Mouse (Mus musculus) 3134 (cell line): Measurements from ENCODE around the gene Dennd2c.
A peak's percentile ranks its signal among the peaks of the same experiment; 100 is the strongest.
"Not testable (repeated sequence)": the region's sequence is repeated elsewhere in the genome, so short reads cannot be mapped to it uniquely, and the experiment has no call there.

Experiments
- DNase-seq: peaks from one replicate; pipeline ENCODE4 v3.0.0-alpha.2; 2011; ENCODE audit warnings: low spot score; ENCODE audit not compliant: insufficient read length; ENCODE audit errors: extremely low read depth

Dennd2c gene

DNA sequence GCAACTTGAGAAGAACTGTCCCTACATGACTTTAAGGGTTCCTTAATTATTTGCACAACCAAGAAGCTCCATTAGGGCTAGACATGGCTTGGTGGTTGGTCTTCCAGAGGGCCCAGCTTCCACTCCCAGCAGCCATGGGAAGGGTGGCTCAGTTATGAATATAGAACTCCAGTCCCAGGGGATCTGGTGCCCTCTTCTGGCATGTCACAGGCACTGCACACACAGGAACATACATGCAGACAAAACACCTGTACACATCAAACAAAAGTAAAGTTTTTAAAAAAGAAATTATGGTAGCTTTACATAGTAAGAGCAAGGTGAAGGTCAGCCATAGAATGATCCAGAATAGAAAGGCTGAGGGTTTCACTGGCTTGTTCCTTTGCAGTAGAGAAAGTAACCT, 51.4 kb downstream of the Dennd2c start:
- no peak for DNase-seq

DNA sequence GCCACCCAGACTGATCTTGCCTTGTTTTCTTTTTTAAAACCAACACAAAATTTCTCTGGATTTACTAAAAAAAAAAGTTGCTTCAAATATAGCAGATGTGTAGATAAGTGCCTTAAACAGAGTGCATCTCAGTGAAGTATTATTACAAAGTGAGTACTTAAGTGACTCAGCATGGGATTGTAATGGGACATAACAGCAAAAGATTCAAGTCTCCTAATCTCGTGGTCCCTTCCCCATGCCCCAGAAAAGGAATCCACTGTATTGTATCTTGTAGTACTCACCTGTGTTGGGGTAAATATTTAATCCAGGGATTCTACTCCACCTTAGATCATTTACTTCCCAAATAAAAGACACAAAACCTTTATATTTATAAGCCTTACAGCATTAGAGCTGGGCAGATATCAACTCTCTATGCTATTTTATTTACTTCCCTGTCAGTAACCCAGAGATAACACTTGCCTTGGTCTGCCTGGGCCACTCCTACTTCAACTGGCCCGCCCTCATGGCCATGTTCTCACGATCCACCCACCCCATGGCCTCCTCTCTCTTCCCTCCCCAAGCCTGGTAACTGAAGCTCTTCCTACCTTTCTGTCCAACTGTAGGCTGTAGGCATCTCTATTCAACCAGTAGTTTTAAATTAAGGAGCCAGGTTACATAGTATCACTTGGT, 57.0 kb downstream of the Dennd2c start:
- no peak for DNase-seq

DNA sequence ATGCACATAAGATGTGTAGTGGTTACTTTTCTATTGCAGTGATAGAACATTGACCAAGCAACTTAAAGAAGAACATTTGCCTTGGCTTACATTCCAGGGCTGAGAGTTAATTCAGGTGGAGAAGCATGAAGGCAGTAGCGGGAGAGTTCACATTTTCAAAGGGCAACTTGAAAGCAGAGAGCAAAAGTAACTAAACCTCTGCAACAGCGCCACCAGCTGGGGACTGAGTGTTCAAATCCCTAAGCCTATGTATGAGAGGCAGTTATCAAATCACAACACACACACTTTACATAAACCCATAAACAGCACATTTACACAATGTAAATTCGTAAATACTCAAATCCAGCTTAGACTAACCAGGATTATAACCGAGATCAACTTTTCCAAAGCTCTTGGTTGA, 67.4 kb downstream of the Dennd2c start:
- DNase-seq = no peak

DNA sequence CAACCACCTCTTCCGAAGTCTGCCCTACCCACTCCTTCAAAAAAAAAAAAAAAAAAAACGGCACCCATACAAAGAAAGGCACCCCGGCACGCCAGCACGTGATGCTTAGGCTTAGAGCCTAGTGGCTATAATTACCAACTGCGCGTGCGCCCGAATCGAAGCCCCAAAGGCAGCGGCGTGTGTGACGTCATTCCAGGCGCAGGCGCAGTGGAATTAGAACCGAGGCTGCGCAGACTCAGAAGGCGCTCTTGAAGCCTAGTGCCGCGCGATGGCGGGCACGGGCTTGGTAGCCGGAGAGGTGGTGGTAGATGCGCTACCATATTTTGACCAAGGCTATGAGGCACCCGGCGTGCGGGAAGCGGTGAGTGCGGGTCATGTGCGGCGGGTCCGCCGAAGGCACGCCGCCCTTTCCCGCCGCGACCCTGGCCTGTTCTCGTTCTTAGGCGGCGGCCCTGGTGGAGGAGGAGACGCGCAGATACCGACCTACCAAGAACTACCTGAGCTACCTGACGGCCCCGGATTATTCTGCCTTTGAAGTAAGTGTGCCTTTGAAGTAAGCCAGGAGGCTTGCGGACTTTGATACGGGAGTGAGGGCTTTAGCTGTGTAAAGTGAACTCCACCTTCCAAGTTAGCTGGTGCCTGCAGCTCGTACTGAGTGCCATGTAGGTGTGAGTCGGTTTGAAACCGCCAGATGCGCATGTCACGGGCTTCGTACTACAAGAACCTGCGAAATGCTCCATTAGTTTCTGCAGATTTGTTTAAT, 69.3 kb downstream of the Dennd2c start, which contains the start of gene Bcas2:
Bcas2 (plus strand) TSS at position 151 of the 763 bp plus-strand sequence.
- peak; percentile 91 for DNase-seq

DNA sequence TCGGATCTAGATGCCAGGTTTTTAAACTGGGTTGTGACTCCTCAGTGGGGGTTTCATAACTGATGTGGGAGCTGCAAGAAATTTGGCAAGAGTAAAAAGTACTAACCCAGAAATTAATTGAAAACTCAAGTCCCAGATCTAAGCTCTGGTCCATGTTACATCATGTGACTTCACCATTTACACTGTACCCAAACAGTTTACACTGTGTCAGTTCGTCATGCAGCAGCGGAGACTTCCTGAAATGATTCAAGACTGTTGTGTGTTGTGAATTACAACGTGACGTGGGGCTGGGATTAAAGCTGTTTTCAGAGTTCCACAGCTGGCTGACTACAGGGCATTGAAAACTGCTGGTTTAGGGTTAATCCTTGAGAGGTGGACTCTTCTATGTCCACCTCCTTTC, 70.2 kb downstream of the Dennd2c start:
- DNase-seq = no peak

DNA sequence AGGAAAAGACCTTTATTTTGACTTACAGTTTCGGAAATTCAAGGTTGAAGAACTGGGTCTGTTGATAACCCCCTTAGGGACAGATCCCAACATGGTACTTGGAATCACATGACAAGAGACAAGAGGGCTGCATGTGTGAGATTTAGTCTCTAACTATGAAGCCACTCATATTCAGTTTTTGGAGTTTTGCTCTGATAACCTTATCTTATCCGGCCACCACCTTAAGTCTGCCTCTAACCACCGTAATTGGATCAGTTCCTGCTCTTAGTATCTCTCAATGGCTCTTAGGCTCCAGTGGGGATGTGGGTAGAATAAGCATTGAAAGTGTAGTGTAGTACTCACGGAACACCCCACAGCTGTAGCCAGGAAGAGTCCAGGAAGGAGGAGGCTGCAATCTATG, 74.3 kb downstream of the Dennd2c start:
- DNase-seq = no peak

DNA sequence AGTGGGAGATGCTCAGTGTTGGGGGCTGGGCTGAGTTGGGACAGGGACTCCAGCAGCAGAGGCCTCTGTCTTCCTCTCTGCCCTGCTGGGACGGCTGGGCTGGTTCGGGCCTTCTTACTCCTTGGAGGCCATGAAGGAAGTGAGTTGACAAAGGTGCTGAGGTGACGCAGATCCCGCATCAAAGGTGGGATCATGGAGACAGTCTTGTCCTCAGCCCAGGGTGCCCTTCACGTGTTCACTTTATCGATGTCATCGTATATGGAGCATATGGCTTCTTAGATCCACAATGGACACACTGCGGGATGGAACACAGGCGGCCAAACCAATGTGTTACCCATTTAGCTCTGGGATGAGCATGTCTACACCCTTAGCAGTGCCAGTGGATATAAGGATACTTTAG, 77.1 kb downstream of the Dennd2c start:
- no peak for DNase-seq

DNA sequence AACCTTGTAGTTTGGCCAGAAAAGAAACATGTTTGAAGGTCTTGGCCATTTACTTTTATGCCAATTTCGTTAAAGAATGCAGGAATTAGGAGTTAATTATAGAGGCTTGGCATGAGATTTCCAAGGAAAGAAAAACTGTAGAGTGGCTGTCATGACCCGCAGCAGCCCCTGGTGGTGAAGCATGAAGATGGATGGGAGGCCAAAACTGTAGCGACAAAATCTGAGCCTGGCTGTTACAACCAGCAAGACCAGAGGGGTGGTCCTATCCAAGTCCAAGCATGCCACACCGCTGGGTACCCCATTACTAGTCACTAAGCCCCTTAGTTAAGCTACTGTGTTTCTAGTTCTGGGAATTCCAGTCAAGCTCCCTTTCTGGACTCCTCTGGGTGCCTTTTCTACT, 78.8 kb downstream of the Dennd2c start:
- DNase-seq = no peak

DNA sequence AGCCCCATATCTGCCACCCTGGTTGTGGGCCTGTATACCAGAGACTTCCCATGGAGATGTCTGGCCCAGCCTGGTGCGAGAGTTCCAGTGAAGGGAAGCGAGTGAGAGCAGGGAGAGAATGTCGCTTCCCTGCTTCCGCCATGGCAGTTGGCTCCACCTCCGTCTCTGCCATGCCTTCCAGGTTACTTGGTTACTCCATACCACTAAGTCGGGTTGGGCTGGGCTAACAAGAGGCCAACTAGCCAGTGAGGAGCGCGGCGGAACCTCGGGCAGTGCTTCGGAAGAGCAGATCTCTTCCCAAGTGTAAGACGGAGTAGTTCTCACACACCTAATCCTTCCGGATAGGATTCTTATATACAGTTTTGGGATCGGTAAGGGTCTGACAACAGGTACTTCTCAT, 80.4 kb downstream of the Dennd2c start:
- DNase-seq = no peak

DNA sequence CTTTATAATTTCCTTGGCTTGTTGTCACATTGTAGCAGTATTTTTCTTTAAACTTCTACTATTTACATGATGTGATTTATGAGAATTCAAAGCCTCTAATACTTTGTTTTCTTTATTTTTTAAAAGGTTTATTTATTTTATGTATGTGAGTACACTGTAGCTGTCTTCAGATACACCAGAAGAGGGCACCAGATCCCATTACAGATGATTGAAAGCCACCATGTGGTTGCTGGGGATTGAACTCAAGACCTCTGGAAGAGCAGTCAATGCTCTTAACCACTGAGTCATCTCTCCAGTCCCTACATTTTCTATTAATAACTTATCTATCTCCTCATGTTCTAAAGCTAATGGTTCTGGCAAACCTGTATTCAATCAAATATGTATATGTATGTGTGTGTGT, 82.1 kb downstream of the Dennd2c start:
- DNase-seq = not testable (repeated sequence)

DNA sequence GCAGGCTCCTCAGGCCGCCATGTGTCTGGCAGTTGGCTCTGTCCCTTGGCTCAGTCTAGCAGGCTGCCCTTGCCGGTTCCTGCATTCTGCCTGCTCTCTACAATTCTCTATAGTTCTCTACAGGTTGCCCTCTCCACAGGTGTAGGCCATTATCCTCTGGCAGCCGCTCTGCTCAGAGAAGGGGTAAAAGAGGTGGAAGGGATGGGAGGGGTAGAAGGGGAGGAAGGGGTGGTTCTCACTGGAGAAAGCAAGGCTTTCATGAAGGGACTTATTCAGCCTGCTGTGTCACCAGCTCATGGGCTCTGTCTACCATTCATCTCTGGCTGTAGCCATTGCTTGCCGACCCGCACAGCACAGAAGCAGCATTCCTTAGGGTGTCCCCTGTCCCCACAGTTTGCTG, 86.0 kb downstream of the Dennd2c start:
- DNase-seq = no peak

DNA sequence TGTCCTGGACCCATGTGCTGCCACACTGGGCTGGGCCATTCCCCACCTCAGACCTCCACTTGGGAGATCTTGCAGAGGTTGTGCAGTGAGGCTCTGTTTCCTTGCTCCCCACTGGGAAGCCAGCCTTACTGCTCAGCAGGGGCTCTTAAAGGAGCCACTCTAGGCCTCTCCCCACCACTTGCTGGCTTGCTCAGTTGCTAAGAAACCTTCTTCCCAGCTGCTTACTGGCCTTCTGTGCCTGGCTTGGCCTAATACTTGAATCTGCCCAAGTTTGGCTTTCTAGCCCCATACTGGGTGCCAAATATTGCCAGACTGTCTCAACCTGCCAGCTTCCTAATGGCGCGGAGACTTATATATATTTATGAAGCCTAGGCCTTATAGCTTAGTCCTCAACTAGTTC, 86.5 kb downstream of the Dennd2c start:
- DNase-seq = no peak

DNA sequence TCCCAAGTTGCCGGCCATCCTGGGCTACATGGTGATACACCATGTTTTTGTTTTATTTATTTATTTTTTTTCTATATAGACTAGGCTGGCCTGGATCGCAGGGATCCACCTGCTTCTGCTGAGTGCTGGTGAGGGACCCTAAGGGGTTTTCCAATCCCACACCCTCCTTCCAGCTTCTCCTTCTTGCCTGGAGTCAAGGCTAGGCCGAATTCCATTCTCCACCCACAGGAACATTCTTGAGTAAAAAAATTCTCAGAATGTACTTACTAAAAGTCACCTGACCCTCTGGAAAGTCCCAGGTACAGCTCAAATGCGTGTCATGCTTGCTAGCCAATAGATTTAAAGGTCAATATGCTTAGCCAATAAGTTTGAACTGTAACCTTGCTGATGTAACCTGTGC, 89.8 kb downstream of the Dennd2c start:
- DNase-seq = no peak

DNA sequence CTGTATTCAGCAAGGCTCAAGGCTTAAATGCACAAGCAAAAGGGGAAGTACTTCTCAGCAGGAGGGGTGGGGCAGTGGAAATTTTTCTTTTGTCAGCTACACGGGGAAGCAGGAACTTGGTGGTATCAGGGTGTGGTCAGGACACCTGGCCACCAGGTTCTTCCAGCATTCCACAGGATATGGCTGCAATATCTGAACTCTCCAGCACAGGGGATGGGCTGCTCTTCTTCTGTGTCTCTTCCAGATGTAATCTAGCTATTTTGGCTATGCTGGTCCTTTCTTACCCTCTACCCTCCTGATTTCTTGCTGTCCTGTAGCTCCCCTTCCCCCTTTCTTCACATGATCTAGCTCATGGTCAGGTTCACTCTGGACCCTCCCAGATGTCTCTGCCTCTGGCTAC, 90.8 kb downstream of the Dennd2c start:
- DNase-seq = no peak

DNA sequence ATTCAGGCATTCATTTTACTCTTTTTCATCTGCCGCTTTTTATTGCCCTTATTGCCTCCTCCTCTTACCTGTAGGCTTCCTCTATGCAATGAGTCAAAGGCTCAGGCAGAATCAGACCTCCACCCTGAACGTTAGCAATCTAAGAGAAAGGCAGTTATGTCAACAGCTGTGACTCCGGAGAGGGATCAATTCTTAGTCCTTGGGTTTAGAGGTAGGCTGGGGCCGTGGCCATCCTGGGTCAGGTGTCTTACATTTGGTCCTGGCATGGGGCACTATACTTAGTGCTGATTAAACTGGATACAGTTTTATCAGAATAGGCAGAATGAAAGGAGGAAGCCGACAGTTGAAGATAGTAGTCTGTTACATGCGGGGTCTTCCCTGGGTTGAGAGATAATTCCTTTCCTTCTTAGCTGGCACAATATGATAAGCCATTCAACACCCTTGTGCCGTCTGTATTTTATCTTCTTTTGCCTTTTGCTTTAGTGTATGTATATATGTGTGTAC, 94.0 kb downstream of the Dennd2c start:
- no peak for DNase-seq

DNA sequence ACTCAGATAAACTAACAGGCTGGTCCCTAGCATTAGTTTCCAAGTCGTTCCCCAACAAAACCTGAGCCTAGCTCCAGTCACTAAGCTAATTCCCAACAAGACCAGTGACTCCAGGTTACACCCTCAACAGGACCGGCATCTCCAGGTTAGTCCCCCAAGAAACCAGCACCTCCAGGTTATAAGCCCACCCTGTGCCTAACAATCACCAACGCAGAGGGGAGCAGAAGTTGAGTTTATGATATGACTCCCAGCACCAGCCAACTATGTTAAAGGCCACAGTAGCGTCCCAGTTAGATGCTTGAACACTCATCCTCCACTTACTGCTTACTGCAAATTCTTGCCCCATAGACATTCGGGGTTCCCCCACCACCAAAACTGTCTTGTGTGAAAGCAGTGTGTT, 97.0 kb downstream of the Dennd2c start:
- DNase-seq = no peak

DNA sequence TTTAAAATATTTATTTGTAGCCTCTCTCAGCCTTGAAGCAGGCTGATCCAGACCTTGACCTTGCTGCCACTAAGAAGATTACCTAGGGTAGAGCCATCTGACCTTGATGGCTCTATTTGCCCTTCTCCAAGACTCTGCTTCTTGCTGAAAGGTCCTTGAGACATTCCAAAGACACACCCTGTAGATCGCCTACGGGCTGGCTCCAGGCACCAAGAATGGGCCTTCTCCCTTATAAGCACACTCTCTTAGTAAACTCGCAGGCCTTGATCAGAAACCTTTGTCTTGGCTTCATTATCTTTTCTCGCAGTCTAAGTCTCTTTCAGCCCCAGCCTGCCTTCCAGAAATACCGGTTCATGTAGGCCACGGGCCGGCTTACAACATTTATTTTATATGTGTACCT, 98.7 kb downstream of the Dennd2c start:
- DNase-seq = not testable (repeated sequence)

DNA sequence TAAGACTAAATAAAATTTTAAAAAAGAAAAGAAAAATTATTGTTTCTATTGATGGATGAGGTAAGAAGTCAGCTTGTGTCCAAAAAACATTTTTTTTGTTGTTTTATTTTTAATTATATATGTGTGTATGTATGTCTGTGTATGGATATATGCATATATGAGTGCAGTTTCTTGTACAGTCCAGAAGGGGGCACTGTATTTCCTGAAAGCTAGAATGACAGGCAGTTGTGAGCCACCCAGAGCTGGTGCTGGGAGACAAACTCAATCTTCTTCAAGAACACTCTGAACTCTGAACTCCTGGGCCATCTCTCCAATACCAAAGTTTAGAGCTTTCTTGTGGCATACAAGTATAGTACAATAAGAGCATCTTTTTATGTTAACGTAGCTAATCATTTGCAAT, 101.2 kb downstream of the Dennd2c start:
- no peak for DNase-seq

DNA sequence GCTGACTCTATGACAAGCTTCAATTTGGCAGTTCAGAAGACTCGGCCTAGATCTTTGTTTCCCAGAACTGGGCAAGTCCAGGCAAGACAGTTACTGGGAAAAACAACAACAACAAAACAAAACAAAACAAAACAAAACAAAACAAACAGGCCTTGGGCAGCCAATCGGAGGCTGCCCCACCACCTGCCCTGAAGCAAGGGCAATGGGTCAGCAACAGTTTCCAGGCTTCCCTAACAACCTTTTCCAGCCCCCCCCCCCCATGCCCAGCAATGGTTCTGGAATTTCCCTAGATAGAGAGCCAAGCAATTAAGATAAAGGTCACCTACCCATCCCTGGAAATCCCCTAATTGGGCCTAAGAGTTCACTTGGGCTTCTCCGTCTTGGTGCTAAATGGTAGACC, 102.0 kb downstream of the Dennd2c start:
- DNase-seq = no peak

DNA sequence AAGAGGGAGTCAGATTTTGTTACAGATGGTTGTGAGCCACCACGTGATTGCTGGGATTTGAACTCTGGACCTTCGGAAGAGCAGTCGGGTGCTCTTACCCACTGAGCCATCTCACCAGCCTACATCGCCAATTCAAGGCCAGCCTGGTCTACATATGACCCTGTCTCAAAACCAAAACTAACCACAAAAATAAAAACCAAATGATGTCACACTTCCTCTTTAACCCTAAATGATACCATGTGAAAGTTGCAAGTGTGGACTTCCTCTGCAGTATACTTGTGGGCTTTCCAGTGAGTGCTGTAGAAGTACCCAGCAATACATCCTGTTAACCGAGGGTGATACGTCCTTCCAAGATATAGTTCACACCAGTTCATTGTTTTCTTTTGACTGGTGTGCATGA, 104.0 kb downstream of the Dennd2c start:
- DNase-seq = no peak

DNA sequence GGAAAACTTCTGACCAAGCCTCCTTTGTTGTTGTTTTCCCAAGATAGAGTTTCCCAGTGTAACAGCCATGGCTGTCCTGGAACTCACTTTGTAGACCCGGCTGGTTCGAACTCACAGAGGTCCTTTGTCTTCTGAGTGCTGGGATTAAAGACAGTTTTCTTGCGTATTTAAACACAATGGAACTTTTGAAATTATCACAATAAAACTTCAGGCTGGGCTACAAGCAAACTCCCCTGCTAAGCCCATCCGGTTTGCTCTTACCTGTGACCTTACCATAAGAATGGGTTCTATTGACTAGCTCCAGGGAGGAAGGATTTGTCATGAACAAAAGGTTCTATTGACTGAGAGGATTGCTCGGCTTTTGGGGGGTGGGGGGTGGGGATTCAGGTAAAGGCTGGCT, 105.3 kb downstream of the Dennd2c start:
- DNase-seq = no peak

DNA sequence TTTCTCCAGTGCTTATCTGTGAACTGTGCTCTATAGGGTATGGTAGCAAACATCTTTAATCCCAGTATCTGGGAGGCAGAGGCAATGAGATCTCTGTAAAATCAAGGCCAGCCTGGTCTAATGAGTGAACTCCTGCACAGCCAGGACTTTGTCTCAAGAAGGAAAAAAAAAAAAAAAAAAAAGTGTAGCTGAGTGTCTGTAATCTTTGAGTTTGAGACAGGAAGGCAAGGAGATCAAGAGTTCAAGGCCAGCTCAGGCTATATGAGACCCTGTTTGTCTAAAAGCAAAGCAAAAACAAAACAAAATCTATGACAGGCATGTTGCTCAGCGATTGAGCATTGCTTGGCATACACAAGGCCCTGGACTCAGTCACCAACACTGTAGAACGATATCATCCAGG, 105.8 kb downstream of the Dennd2c start:
- DNase-seq = no peak
